Mouse (Mus musculus) splenic B cell, adult 2 months (primary cell): ENCODE data around the gene A1cf.

ENCODE experiments used
- DNase-seq: peaks from one replicate; pipeline ENCODE4 v3.0.0-alpha.2; 2011; ENCODE audit warnings: low read depth, low spot score
- H3K27me3 ChIP-seq: 2 replicates; pipeline ENCODE4 v1.6.1; 2012; ENCODE audit warnings: mild to moderate bottlenecking, low read length, moderate library complexity, mixed read lengths; ENCODE audit not compliant: control insufficient read depth, poor library complexity, insufficient read depth, severe bottlenecking
- H3K36me3 ChIP-seq: 2 replicates; pipeline ENCODE4 v1.6.1; 2012; ENCODE audit warnings: mild to moderate bottlenecking, low read length, moderate library complexity, mixed read lengths; ENCODE audit not compliant: control insufficient read depth, poor library complexity, insufficient read depth, severe bottlenecking

A1cf gene

GRCm38 (mm10) chr19:31905671-31906070, 37.1 kb downstream of the A1cf start:
- DNase-seq: no peak
- H3K36me3 ChIP-seq: no peaks in the 10 kb centered on the region

GRCm38 (mm10) chr19:31910423-31910822, 41.9 kb downstream of the A1cf start:
- DNase-seq: peak; percentile 34
- Histone ChIP-seq H3K27me3 (no peaks in the 10 kb centered on the region), H3K36me3 (no peaks in the 10 kb centered on the region)

More at GRCm38 (mm10) chr19:31905671-31906070, 37.1 kb downstream of the A1cf start:
- H3K27me3 ChIP-seq: no peaks in the 10 kb centered on the region

- Histone ChIP-seq H3K27me3 (no peaks in the 10 kb centered on the region), H3K36me3 (no peaks in the 10 kb centered on the region)
- DNase-seq: no peak
These were observed 45.4 kb downstream of the A1cf start for GRCm38 (mm10) chr19:31913946-31914345.

- Histone ChIP-seq H3K36me3 (no peaks in the 10 kb centered on the region), H3K27me3 (no peaks in the 10 kb centered on the region)
- DNase-seq: no peak
These were observed 51.8 kb downstream of the A1cf start for GRCm38 (mm10) chr19:31920357-31920756.

GRCm38 (mm10) chr19:31921852-31922251, 53.3 kb downstream of the A1cf start:
- DNase-seq: no peak
- H3K36me3 ChIP-seq: no peaks in the 10 kb centered on the region
- no peaks in the 10 kb centered on the region for H3K27me3 ChIP-seq

- H3K27me3 ChIP-seq: no peaks in the 10 kb centered on the region
- DNase-seq: peak; percentile 17
- H3K36me3 ChIP-seq: no peaks in the 10 kb centered on the region
These were observed 55.2 kb downstream of the A1cf start for GRCm38 (mm10) chr19:31923615-31924352.

- no peaks in the 10 kb centered on the region for H3K36me3 ChIP-seq
- no peak for DNase-seq
These were observed 82.4 kb downstream of the A1cf start for GRCm38 (mm10) chr19:31950793-31951489.

GRCm38 (mm10) chr19:31953799-31954198, 85.2 kb downstream of the A1cf start:
- Histone ChIP-seq H3K36me3 (no peaks in the 10 kb centered on the region), H3K27me3 (no peaks in the 10 kb centered on the region)
- DNase-seq: no peak

More at GRCm38 (mm10) chr19:31950793-31951489, 82.4 kb downstream of the A1cf start:
- H3K27me3 ChIP-seq: no peaks in the 10 kb centered on the region

- no peaks in the 10 kb centered on the region for H3K27me3 ChIP-seq
- no peak for DNase-seq
- no peaks in the 10 kb centered on the region for H3K36me3 ChIP-seq
These were observed 85.7 kb downstream of the A1cf start for GRCm38 (mm10) chr19:31954267-31954666.

- Histone ChIP-seq H3K27me3 (no peaks in the 10 kb centered on the region), H3K36me3 (no peaks in the 10 kb centered on the region)
- DNase-seq: no peak
These were observed 86.1 kb downstream of the A1cf start for GRCm38 (mm10) chr19:31954696-31955095.

GRCm38 (mm10) chr19:31956359-31956758, 87.8 kb downstream of the A1cf start:
- no peak for DNase-seq
- Histone ChIP-seq H3K27me3 (no peaks in the 10 kb centered on the region), H3K36me3 (no peaks in the 10 kb centered on the region)

- DNase-seq: no peak
- H3K36me3 ChIP-seq: no peaks in the 10 kb centered on the region
These were observed 91.9 kb downstream of the A1cf start for GRCm38 (mm10) chr19:31960434-31960833.

GRCm38 (mm10) chr19:31963147-31963546, 94.6 kb downstream of the A1cf start:
- H3K27me3 ChIP-seq: no peaks in the 10 kb centered on the region
- no peak for DNase-seq
- no peaks in the 10 kb centered on the region for H3K36me3 ChIP-seq

More at GRCm38 (mm10) chr19:31960434-31960833, 91.9 kb downstream of the A1cf start:
- no peaks in the 10 kb centered on the region for H3K27me3 ChIP-seq

GRCm38 (mm10) chr19:31967933-31968532, 99.5 kb downstream of the A1cf start:
- Histone ChIP-seq H3K27me3 (no peaks in the 10 kb centered on the region), H3K36me3 (no peaks in the 10 kb centered on the region)
- peak; percentile 57 for DNase-seq

- peak; percentile 66 for DNase-seq
- Histone ChIP-seq H3K36me3 (no peaks in the 10 kb centered on the region), H3K27me3 (no peaks in the 10 kb centered on the region)
These were observed 102.8 kb downstream of the A1cf start for GRCm38 (mm10) chr19:31971405-31971804.
